Mouse (Mus musculus): ENCODE data around the gene Eapp.
A peak's percentile ranks its signal among the peaks of the same experiment; 100 is the strongest.

Eapp gene

DNA sequence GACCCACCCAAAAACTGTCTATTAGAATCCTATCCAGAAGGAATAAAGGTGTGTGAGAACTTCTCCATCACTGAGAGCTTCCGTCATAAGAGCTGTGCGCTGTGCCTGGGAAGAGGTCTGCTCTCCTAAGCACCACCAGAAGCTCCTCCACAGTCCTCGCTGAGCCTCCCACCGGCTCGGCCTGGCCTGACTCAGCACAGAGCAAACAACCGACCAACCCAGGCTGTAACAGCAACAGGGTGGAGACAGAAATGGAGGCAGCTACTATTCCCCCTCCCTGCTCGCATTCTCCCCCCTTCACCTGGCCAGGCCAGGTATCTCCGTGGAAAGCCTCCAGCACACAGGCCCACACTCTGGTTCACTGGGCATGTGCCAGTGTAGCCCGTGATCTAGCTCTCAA, 19.0 kb downstream of the Eapp start:
- DNase-seq, result no peak

GRCm38 (mm10) chr12:54675396-54675795, 20.3 kb downstream of the Eapp start:
- DNase-seq, result no peak

DNA sequence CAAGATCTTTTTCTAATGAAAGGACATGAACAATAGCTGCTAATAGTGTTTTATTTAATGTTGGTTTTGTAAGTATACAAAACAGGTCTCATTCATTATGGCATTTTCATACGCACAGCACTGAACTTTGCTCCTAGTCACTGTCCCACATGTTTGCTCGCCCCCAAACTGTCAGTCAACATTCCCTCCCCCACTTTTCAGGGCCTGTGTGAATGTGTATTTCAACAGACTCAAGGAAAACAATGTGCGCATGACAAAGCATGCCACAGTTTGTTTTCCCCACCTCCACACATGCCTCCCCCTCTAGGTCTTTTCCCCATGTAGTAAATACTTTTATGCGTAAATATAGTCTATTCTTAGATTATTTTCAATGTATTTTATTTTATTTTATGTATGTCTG, 24.4 kb downstream of the Eapp start:
- DNase-seq, result no peak

DNA sequence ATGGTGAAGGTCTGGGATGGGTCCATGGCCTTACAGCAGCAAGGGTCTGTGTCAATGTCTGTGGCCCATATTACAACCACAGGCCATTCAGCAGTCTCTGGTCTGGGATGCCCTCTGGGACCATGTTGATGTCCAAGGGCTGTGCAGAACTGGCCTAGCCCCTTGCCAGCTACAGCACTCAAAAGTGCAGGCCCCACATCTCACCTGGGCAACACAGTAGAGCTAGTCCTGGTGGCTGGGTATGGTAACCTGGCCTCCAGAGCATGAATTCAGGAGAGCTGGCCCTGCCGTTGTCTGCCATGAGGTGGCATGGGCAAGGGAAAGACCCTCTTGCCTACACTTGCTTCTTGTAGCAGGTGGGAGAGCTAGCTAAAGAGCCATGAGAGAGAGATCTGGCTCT, 27.6 kb downstream of the Eapp start:
- peak; percentile 85 for DNase-seq

GRCm38 (mm10) chr12:54665526-54665925, 30.2 kb downstream of the Eapp start:
- DNase-seq, result no peak

GRCm38 (mm10) chr12:54661470-54661869, 34.2 kb downstream of the Eapp start:
- DNase-seq, result peak; percentile 64

DNA sequence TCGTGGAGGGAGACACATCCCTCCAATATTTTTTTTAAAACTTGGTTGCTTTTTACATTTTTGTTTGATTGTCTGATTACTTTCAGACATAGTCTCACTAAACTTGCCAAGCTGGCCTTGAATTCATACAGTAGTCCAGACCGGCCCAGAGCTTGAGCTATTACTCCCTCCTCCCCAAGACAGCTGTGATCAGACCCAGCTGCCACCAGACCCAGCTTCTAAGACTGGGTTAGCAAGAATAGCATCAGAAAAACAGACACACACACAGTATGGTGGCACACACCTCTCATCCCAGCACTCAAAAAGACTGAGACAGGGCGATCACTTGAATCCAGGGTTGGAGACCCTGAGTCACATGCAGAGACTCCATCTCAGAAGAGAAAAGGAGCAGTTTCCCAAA, 35.8 kb downstream of the Eapp start:
- peak; percentile 46 for DNase-seq

DNA sequence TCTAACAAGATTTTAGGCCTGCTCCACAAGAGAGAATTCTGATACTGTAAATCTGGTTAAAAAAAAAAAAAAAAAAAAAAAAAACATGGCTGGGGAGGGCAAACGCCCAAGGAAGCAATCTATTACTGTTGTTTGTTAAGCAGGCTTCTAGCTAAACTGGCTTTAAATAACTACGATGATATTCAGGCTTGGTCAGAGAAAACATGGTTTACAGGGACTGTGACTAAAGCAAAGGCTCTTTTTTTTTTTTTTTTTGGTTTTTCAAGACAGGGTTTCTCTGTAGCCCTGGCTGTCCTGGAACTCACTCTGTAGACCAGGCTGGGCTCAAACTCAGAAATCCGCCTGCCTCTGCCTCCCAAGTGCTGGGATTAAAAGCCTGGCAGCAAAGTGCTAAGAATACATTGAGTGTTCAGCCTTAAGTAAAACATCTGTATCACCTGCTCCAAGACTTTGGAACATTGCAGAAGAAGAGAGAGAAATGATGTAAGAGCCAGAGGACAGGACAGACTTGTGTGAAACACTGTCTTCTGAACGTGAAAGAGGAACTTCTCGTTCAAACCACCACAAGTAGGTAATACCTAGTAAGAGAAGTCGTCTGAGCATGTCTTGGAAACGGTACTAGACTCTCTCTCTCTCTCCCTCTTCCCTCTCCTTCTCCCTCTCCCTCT, 37.1 kb downstream of the Eapp start:
- DNase-seq, result peak; percentile 13

GRCm38 (mm10) chr12:54657951-54658350, 37.7 kb downstream of the Eapp start:
- DNase-seq, result peak; percentile 76

DNA sequence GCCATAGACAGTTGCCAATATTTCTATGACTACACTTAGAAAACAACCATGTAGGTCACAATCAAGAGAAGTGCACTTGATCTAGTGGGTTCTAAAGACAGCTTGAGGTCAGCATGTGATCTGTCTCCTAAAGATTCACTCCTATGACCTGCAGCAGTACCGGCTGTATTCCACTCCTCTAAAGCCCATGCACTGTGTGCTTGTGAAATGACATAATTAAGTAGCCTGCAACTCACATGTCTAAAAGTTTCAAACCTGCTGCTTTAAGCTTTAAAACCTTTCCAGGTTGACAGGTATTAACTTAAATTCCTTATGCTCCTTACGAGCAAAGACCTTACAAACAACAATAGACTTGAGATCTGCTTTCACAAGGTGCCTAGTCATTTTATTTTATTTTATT, 38.5 kb downstream of the Eapp start:
- DNase-seq, result peak; percentile 54

- DNase-seq, result peak; percentile 100
Measured at GRCm38 (mm10) chr12:54656396-54657171, 39.1 kb downstream of the Eapp start, which contains the start of gene Sptssa. Sptssa (minus strand) TSS chr12:54656573.

GRCm38 (mm10) chr12:54656039-54656395, 39.7 kb downstream of the Eapp start:
- DNase-seq, result no peak

- peak; percentile 6 for DNase-seq
Measured at GRCm38 (mm10) chr12:54655292-54656038, 40.2 kb downstream of the Eapp start.

- DNase-seq, result peak; percentile 60
Measured at GRCm38 (mm10) chr12:54654741-54655140, 41.0 kb downstream of the Eapp start.

DNA sequence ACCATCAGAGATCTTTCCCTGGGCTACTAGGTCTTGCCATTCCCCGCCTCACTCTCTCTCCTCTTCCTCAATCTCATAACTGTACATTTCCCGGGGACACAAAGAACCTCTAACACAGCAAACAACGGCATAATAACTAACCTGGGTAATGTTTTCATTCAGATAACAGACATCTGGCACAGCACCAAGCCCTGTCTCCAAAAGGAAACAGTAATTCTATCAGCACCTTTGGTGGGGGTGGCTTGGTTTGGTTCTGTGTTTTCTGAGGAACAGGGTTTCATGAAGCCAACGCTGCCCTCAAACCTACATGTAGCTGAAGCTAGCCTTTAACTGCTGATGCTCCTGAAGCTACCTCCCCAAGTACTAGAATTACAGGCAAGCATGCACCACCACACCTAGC, 41.6 kb downstream of the Eapp start:
- no peak for DNase-seq

- no peak for DNase-seq
Measured at GRCm38 (mm10) chr12:54652346-54652745, 43.4 kb downstream of the Eapp start.

DNA sequence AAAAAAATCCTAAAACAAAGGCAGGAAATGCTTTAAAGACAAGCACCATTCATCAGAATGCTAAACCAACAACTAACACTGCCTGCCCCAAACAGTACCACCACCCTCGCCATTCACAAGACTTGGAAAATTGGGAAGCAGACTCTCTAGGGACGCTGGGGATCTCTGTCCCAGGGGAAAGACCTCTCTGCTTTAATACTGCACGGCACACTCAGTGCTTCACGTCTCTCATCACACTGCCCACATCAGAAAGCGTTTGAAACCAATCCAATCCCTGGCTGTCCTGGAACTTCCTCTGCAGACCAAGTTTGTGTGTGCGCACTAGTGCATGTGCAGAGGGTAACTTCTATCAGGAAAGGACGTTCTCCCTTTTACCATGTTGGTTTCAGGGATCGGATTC, 43.9 kb downstream of the Eapp start:
- peak; percentile 89 for DNase-seq

GRCm38 (mm10) chr12:54651158-54651557, 44.5 kb downstream of the Eapp start:
- no peak for DNase-seq

DNA sequence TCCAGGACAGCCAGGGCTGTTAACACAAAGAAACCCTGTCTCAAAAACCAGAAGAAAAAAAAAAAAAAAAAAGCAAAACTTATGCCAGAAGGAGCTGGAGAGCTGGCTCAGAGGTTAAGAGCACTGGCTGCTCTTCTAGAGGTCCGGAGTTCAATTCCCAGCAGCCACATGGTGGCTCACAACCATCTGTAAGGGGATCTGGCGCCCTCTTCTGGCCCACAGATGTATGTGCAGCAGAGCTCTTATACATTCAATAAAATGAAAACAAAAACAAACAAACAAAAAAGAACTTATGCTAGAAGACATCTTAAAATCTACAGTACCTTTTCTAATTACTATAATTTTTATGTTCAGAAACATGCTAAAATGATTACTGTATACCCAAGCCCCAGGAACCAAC, 50.8 kb downstream of the Eapp start:
- peak; percentile 21 for DNase-seq

DNA sequence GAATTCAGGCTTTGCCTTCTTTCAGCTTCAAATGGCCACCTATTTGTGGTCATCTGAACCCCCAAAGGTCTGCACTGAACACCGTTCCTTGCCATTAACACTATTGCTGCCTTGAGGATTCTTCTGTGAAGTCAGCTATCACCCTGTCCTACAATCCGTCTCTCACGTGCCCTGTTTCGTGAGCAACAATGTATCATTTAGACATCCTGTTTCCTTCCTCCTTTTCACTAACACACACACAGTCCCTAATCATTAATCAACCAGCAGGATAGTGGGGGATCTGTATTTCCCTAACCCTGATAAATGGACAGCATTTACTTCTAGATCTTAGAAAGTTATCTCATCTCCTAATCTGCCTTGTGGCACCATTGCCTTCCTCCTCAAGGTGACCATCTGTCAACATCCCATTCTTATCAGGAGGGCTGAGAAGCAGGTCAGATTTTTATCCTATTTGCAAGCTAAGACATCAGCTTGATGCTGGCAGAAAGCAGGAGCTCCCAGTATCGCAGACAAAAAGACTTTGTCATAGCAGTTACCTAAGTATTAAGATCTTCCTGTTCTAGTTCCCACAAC, 52.3 kb downstream of the Eapp start:
- peak; percentile 72 for DNase-seq

GRCm38 (mm10) chr12:54641374-54641773, 54.3 kb downstream of the Eapp start:
- peak; percentile 55 for DNase-seq

GRCm38 (mm10) chr12:54640259-54640658, 55.4 kb downstream of the Eapp start:
- DNase-seq, result peak; percentile 36

DNA sequence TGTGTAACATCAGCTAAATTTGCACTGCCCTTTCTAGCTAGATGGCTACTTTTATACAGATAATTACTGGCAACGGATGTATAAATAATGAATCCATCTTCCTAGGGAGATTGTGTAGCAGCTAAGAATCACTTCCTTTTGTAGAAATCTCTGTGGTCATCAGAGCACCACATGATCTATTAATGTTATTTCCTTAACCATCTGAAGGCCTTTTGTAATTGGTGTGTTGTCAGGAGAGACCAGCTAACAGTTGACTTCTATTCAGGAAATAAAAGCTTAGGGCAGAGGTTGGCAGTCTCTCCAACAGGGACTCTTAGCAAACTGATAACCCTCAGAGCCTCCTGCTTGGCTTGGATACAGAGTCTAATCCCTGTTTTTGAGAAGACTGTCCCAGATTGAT, 58.7 kb downstream of the Eapp start:
- peak; percentile 72 for DNase-seq

All from heart, adult 11 months (tissue).